Mouse (Mus musculus) megakaryocyte, embryonic 14.5 days (primary cell): ENCODE measurements around the gene 2610008E11Rik.

Experiments used
- FLI1 ChIP-seq: IDR thresholded peaks from 2 replicates; pipeline ENCODE4 v1.6.1; 2012; ENCODE audit warnings: low read length, inconsistent platforms, mixed read lengths
- GATA1 ChIP-seq: IDR thresholded peaks from 3 replicates; pipeline ENCODE4 v1.6.1; 2012; ENCODE audit warnings: mixed read lengths, low read length, inconsistent platforms, borderline replicate concordance

DNA sequence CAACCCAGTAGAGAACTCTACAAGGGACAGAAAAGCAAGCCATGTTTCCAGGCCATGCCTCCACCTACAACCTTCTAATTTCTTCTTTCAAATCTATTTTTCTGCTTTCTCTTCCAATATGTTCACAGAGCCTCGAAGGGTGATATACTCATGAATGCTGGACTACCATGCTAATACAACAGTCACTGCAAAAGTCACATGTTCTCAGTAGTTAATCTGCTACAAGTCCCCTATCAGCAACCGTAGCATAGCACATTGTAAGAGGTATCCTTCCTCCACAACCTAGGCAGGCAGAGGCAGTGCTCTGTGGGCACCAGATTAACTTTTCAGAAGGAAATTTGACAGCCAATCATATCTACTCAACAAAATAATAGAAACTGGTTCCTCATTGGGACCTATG lies 10.8 kb downstream of the 2610008E11Rik start:
- no peak for TF ChIP-seq GATA1
- no peak for TF ChIP-seq FLI1
